Mouse (Mus musculus): ENCODE measurements around the gene Gnat3. TPM values are rescaled to one million over a fixed set of nuclear protein-coding genes. Genes with fewer than 3 reads are reported as not detected.
"Not testable (repeated sequence)": the region's sequence is repeated elsewhere in the genome, so short reads cannot be mapped to it uniquely, and the experiment has no call there.

Gene Gnat3
- not detected for total RNA-seq (2021)
- long read RNA-seq, experiment 1 = 0 reads
- long read RNA-seq, experiment 2 = 0 reads

DNA sequence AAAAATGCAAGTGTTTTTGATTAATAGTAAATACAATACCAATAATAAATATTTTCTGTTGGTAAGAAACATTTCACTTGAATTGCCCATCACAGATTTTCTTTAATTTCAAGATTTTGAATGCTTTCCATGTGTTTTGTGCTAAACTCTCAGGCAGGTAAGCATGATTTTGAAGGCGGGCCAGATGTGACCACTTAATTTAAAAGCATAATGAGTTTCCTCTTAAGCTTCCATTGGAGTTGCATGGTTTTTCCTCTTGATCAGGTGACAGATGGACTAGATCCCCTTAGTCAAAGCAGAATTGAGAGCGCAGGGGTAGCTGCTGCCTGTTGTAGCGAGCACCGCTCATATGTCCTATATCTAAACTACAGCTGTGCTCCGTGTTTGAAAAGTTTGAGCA lies at the start of gene Gnat3:
Gene Gnat3 (plus strand): TSS at position 301 of the 400 bp plus-strand sequence.
- intact Hi-C loops (cut with DNase I) = no loop called here
- DNase-seq (ENCODE audit: low spot score in 2 of 2) = no peak

DNA sequence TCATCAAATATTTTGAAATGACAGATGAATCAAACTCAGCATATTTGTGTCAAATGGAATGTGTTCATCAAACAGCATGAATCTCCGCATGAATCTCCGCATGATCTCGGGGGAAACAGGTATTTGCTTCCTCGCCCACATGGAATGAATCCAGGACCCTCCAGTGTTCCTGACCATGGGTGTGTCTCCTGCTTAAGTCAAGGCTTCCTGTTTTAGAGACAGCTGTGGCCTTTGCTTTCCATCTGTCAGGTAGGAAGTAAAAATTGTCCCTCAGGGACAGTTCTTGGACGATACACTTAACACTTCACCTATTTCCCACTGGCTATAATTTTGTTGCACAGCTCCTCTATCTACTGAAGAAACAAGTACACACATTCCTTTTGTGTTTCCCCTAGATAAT lies 43.4 kb upstream of the Gnat3 start:
- DNase-seq (ENCODE audit: low spot score in 2 of 2) = no peak
- intact Hi-C loops (cut with DNase I) = no loop called here

DNA sequence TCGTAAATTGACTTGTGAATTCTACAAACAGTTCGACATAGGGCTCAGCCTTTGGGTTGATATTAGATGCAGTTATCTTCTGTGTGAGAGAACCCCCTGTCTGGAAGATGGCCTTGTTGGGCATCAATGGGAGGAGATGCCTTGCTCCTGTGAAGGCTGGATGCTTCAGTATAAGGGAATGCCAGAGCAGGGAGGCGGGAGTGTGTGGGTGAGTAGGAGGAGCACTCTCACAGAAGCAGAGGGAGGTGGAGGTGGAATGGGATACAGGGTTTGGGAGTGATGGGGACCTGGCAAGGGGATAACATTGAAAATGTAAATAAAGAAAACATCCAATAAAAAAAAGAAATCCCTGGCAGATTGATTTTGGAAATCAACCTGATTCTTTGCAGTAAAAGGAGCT lies 38.7 kb upstream of the Gnat3 start:
- intact Hi-C loops (cut with DNase I) = no loop called here
- DNase-seq (ENCODE audit: low spot score in 2 of 2) = no peak

DNA sequence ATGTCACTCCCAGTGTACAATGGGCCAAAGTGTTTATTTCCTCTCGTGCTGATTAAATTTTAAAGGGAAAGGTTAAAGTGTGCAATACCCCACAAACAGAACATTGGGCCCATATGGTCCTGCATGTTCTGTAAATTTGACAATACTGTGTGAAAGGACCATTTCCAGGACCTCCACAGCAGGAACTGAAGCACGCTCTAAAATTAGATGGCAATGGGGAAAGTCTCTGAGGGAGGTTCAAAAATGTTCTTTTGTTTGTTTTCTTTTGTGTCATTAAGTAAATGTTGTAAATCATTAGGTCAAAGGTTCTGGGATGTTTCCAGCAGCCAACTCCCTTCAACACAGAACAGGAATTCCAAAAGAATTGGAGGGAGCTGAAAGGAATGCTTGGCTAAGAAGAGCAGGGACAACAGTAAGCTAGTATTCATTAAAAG lies 38.2 kb upstream of the Gnat3 start:
- intact Hi-C loops (cut with DNase I) = no loop called here
- DNase-seq (ENCODE audit: low spot score in 2 of 2) = no peak

- intact Hi-C loops (cut with DNase I) = no loop called here
- DNase-seq (ENCODE audit: low spot score in 2 of 2) = no peak
Measured at GRCm38 (mm10) chr5:17928471-17928870, 33.9 kb upstream of the Gnat3 start.

DNA sequence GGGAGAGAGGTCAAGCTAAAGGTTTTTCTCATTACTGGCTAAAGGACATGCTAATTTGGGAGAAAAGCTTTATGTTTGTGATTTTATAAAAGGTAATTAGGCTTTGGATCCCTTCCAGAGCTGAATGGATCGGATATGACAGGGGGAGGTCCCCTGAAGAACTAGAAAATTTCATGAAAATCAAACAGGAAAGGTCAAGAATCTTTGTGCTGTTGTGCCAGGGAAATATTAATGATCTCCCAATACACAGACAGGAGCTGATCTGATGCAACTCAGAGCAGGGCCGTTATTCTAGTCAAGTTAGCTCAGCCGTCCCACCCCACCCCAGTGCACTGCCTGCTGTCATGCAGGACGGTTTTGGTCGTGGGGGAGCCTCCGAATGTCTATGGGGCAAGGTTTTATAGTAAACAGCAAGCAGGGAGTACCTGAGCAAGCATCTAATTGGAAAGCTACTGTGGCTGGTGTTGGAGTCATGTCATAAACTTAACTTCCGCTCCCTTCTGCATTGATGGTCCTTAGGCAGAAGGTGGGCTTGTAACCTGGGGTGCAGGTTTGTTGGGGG lies 33.3 kb upstream of the Gnat3 start:
- intact Hi-C loops (cut with DNase I) = no loop called here

GRCm38 (mm10) chr5:17931588-17931987 lies 30.8 kb upstream of the Gnat3 start:
- DNase-seq (ENCODE audit: low spot score in 2 of 2); intact Hi-C loops (cut with DNase I): not testable (repeated sequence)

More for the DNA sequence above, 33.3 kb upstream of the Gnat3 start:
- no peak for DNase-seq (ENCODE audit: low spot score in 2 of 2)

DNA sequence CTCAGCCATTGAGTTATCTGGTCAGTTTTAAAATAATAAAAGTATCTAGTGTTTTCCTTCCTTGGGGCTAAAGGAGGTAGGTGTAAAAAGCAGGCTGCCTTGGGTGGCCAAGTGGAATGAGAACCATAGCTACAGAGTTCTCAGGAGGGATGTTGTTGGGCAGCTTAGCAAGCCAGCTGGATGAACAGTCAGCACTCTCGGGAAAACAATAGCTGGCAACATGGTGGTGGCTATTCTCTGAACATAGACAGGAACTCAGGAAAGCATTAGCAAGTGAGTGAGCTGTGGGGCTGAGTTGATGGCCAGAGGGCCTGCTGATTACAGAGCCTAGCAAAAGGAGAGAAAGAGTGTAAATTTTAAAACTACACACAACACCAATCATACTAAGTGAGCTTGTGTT lies 27.8 kb upstream of the Gnat3 start:
- DNase-seq (ENCODE audit: low spot score in 2 of 2) = no peak
- intact Hi-C loops (cut with DNase I) = no loop called here

- no peak for DNase-seq (ENCODE audit: low spot score in 2 of 2)
- intact Hi-C loops (cut with DNase I) = no loop called here
Measured at GRCm38 (mm10) chr5:17938170-17938939, 24.0 kb upstream of the Gnat3 start.

GRCm38 (mm10) chr5:17956468-17956867 lies 5.9 kb upstream of the Gnat3 start:
- intact Hi-C loops (cut with DNase I) = no loop called here

DNA sequence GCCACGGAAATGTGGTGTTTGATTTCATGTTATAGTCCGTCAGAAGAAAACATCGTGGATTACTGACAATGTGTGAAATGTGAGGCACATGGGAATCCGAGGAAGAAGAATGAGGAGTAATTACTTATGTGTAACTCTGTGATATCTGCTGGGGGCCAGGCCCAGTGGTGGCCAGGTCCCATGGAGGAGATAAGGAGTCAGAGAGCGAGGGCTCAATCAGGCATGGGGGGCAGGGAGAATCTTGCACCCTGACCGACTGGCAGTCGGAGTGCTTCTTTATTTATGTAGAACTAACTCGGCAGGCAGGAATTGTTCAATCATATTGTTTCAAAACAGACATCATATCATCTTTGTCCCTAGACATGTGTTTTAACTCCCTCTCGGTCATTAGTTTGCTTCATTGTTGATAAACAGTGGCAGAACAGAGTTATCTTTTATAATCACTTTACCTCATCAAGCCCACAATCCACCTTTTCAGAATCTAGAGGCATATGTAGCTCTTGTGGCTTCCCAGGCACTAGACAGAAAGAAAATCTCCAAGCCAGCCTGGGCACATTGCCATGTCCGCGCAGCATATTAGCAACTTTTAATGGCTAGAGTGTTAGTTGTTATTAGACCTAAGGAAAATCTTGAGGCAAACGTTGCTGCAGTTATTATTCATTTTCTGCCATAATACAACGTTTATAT lies 7.5 kb downstream of the Gnat3 start:
- intact Hi-C loops (cut with DNase I) = no loop called here
- no peak for DNase-seq (ENCODE audit: low spot score in 2 of 2)

More at GRCm38 (mm10) chr5:17956468-17956867, 5.9 kb upstream of the Gnat3 start:
- DNase-seq (ENCODE audit: low spot score in 2 of 2) = no peak

DNA sequence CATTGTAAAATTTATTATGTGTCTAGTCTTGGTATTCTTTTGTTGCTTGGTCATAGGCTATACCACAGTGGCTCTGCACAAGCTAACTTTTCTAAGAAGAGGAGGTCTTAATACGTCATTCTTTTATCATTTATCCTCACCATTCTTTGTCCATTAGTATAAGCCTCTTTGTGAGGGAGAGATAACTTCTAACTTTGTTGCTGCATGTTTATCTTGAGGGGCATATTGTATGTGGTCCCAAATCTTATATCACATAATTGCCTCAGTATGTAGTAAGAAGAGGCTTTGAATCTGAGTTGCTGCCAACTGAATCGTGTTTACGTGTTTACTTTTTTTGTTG lies 8.0 kb downstream of the Gnat3 start:
- DNase-seq (ENCODE audit: low spot score in 2 of 2) = no peak
- intact Hi-C loops (cut with DNase I) = no loop called here

- no peak for DNase-seq (ENCODE audit: low spot score in 2 of 2)
Measured at GRCm38 (mm10) chr5:17980501-17981121, 18.3 kb downstream of the Gnat3 start.

DNA sequence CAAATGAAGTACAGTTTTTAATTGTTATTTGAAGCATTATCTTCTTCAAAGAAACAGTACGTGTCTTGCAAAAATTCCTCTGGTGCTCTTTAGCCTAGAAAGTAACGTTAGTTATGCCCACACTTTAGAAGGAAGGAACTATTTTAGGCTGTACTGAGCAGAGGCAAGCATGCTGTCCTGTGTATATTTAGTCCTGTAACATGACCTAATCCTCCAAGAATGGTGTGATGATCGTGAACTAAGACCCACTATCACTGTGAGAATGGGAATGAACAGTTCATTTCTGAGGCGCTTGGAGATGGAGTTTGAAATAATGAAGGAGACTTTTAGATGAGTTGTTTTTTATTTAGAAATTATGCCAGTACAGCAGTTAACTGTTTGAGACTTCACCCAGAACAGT lies 20.4 kb downstream of the Gnat3 start:
- peak in 1 of 2 experiments; percentile 3 for DNase-seq (ENCODE audit: low spot score in 2 of 2)
- intact Hi-C loops (cut with DNase I) = no loop called here

More at GRCm38 (mm10) chr5:17980501-17981121, 18.3 kb downstream of the Gnat3 start:
- intact Hi-C loops (cut with DNase I) = no loop called here

DNA sequence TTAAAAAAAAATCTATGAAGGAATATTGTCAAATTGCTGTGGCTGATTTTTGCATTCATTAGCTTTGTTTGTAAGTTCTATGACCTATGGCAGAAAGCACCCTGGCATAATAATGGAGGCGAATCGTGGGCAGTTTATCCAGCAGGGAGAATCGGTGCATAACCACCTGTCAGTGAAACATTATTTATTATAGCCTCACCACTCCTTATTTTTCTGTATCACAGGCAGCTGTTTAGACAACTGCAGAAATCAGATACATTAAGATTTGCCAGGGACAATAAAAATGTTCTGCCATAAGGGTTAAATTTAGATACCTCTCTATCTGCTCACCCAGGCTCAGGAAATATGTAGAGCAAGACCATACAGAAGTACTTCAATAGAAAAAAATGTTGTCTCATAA lies 22.2 kb downstream of the Gnat3 start:
- DNase-seq (ENCODE audit: low spot score in 2 of 2) = no peak
- intact Hi-C loops (cut with DNase I) = no loop called here

- intact Hi-C loops (cut with DNase I) = no loop called here
- DNase-seq (ENCODE audit: low spot score in 2 of 2) = no peak
Measured at GRCm38 (mm10) chr5:17986611-17987010, 24.3 kb downstream of the Gnat3 start.

DNA sequence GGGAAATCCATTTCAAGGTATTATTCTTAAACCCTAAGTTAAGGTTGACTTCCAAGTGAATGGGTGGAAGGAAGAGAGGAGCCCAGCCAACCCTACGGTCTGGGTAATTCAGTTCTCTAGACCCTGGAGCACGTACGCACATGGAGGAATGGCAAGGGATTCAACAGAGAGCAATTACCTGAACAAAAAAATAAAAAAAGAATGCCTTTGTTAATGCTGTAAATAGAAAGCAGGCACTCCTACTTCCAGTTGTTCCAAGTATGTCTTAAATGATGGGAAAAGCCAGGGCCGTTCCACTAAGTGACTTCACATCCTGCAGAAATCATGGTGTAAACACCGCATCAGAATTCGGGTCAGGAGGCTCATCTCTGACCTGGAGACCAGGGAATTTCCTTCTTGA lies 28.3 kb downstream of the Gnat3 start:
- intact Hi-C loops (cut with DNase I) = no loop called here
- no peak for DNase-seq (ENCODE audit: low spot score in 2 of 2)

GRCm38 (mm10) chr5:17999570-17999969 lies 37.2 kb downstream of the Gnat3 start:
- intact Hi-C loops (cut with DNase I) = no loop called here
- DNase-seq (ENCODE audit: low spot score in 2 of 2) = no peak

- intact Hi-C loops (cut with DNase I) = no loop called here
- no peak for DNase-seq (ENCODE audit: low spot score in 2 of 2)
Measured at GRCm38 (mm10) chr5:18000185-18000584, 37.8 kb downstream of the Gnat3 start.

DNA sequence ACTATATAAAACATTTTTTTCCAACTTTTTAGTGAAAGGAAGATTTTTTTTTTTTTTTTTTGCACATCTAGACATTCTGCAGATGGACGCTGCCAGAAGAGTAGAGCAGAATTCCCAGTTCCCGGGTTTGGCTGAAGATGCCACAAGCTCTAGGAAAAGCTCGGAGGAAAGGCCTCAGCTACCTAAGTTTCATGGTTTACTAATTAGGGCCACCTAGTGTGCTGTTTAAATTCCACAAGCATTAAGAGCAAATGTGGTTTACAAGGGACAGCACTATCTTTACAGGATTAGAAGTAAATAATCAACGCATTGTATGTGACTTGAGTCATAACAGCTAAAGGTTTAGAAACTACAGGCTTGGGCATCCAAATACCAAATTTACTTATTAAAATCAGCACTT lies 39.3 kb downstream of the Gnat3 start:
- intact Hi-C loops (cut with DNase I) = no loop called here
- DNase-seq (ENCODE audit: low spot score in 2 of 2) = no peak

Data from left cerebral cortex, postnatal 14 days (tissue).